Comparison of ENCODE assay signal across 8 mouse cellular contexts in genomic region chr8:123212321-123213117, GRCm38 (mm10). TPM values are rescaled to one million over a fixed set of nuclear protein-coding genes. Genes with fewer than 3 reads are reported as not detected.
DNase-seq lines count a peak whose midpoint lies in the region; ATAC-seq and TF ChIP-seq lines count a peak whose summit lies in the region.

Gene Chmp1a (minus strand): TSS chr8:123212763.
Gene Spata33 (plus strand): TSS chr8:123212832.

- peak within 1 kb of the TSS; percentile 89 for H3K4me3 ChIP-seq in ES-Bruce4 (ENCODE audit: low read depth, low read length)
- H3K4me3 ChIP-seq in forebrain, embryonic 11.5 days (ENCODE audit: low read depth, low read length) = peak within 1 kb of the TSS; percentile 94
- H3K4me3 ChIP-seq in heart, embryonic 16.5 days (ENCODE audit: low read length) = peak within 1 kb of the TSS; percentile 95
- peak within 1 kb of the TSS; percentile 98 for H3K4me3 ChIP-seq in liver, postnatal 0 days (ENCODE audit: low read depth, low read length)
- H3K4me3 ChIP-seq in neural tube, embryonic 13.5 days = peak within 1 kb of the TSS; percentile 97
- peak within 1 kb of the TSS; percentile 91 for H3K4me3 ChIP-seq in testis, adult 2 months (ENCODE audit: control insufficient read depth, low read depth, low read length)

- H3K9ac ChIP-seq in ES-Bruce4 (ENCODE audit: low read depth, poor library complexity, severe bottlenecking) = peak within 1 kb of the TSS; percentile 99
- H3K9ac ChIP-seq in forebrain, embryonic 11.5 days (ENCODE audit: low read length) = peak within 1 kb of the TSS; percentile 89
- peak within 1 kb of the TSS; percentile 97 for H3K9ac ChIP-seq in heart, embryonic 16.5 days (ENCODE audit: low read length)
- peak within 1 kb of the TSS; percentile 99 for H3K9ac ChIP-seq in liver, postnatal 0 days (replicated peaks)
- H3K9ac ChIP-seq in neural tube, embryonic 13.5 days = peak within 1 kb of the TSS; percentile 99

- TF ChIP-seq CTCF in ES-Bruce4 (IDR thresholded peaks at IDR 0.05; ENCODE audit: low read depth, low read length) = peak; percentile 59
- peak; percentile 73 for TF ChIP-seq CTCF in liver, postnatal 0 days (IDR thresholded peaks at IDR 0.05; ENCODE audit: low read depth)
- peak; percentile 51 for TF ChIP-seq CTCF in testis, adult 2 months (IDR thresholded peaks at IDR 0.05; ENCODE audit: control insufficient read depth, insufficient read depth, insufficient replicate concordance, low read depth, low read length)

- peak within 1 kb of the TSS; percentile 94 for H3K4me2 ChIP-seq in forebrain, embryonic 11.5 days (ENCODE audit: low read depth, low read length, severe bottlenecking)
- peak within 1 kb of the TSS; percentile 79 for H3K4me2 ChIP-seq in heart, embryonic 16.5 days (ENCODE audit: low read depth, low read length)
- peak within 1 kb of the TSS; percentile 92 for H3K4me2 ChIP-seq in liver, postnatal 0 days (ENCODE audit: low read depth, low read length)
- H3K4me2 ChIP-seq in neural tube, embryonic 13.5 days = peak within 1 kb of the TSS; percentile 92

- peak; percentile 27 for TF ChIP-seq POLR2A in ES-Bruce4 (IDR thresholded peaks at IDR 0.05; ENCODE audit: insufficient read depth, low read length)
- TF ChIP-seq POLR2A in testis, adult 2 months (IDR thresholded peaks at IDR 0.05; ENCODE audit: control insufficient read depth, low read depth, low read length) = peak; percentile 81

- peak; percentile 78 for DNase-seq in c-Kit-positive CD71-positive TER-119-negative erythroid progenitor cells, embryonic 14.5 days (ENCODE audit: low read depth)
- peak; percentile 99 for DNase-seq in forebrain, embryonic 11.5 days (ENCODE audit: low spot score)
- peak; percentile 96 to 98 for DNase-seq in kidney, postnatal 25 days
- DNase-seq in liver, postnatal 0 days = peak; percentile 98

- H3K27me3 ChIP-seq in ES-Bruce4 (ENCODE audit: control insufficient read depth, insufficient read depth, low read length, poor library complexity, severe bottlenecking) = no peaks in the 10 kb centered on the region
- H3K27me3 ChIP-seq in forebrain, embryonic 11.5 days (ENCODE audit: control insufficient read depth, insufficient read depth, low read length) = no peaks in the 10 kb centered on the region
- H3K27me3 ChIP-seq in heart, embryonic 16.5 days (ENCODE audit: control insufficient read depth, insufficient read depth, low read length) = no peaks in the 10 kb centered on the region
- no peaks in the 10 kb centered on the region for H3K27me3 ChIP-seq in liver, postnatal 0 days (ENCODE audit: insufficient read depth, low read length)
- H3K27me3 ChIP-seq in neural tube, embryonic 13.5 days = no peaks in the 10 kb centered on the region
- no peaks in the 10 kb centered on the region for H3K27me3 ChIP-seq in testis, adult 2 months (ENCODE audit: control insufficient read depth, insufficient read depth, low read length)

- TF ChIP-seq EP300 in ES-Bruce4 (IDR thresholded peaks at IDR 0.05; ENCODE audit: insufficient read depth, low read depth, low read length) = 0 out of 2 replicates have a peak, but pooled peaks have one; percentile 4
- TF ChIP-seq EP300 in liver, postnatal 0 days (IDR thresholded peaks at IDR 0.05; ENCODE audit: low read depth) = peak; percentile 42; the same call in 1 of the 2 replicates

- H3K4me1 ChIP-seq in ES-Bruce4 (ENCODE audit: control insufficient read depth, insufficient read depth, low read length) = no peaks in the 10 kb centered on the region
- H3K4me1 ChIP-seq in forebrain, embryonic 11.5 days (replicated peaks; ENCODE audit: control insufficient read depth, insufficient read depth, low read length) = peaks cover 13% of the 10 kb centered on the region; the same call in 1 of the 2 replicates
- H3K4me1 ChIP-seq in heart, embryonic 16.5 days (ENCODE audit: control insufficient read depth, insufficient read depth, low read length) = peaks cover 23% of the 10 kb centered on the region
- H3K4me1 ChIP-seq in liver, postnatal 0 days (ENCODE audit: insufficient read depth) = peaks cover 13% of the 10 kb centered on the region
- peaks cover 26% of the 10 kb centered on the region for H3K4me1 ChIP-seq in neural tube, embryonic 13.5 days (replicated peaks)
- H3K4me1 ChIP-seq in testis, adult 2 months (ENCODE audit: control insufficient read depth, insufficient read depth, low read length) = peaks cover 3% of the 10 kb centered on the region

- WGBS in forebrain, embryonic 11.5 days = 1% methylated on average over 76 of the region's 76 CpGs
- WGBS in heart, embryonic 16.5 days = under 1% methylated on average over 76 of the region's 76 CpGs
- WGBS in liver, postnatal 0 days (ENCODE audit: insufficient replicate concordance) = under 1% methylated on average over 76 of the region's 76 CpGs
- WGBS in neural tube, embryonic 13.5 days = under 1% methylated on average over 61 of the region's 76 CpGs

- peak within 1 kb of the TSS; percentile 10; the same call in 1 of the 2 replicates for H3K27ac ChIP-seq in ES-Bruce4 (ENCODE audit: insufficient read depth, low read length)
- peak within 1 kb of the TSS; percentile 9; the same call in 1 of the 2 replicates for H3K27ac ChIP-seq in forebrain, embryonic 11.5 days (ENCODE audit: low read depth, low read length)
- peak within 1 kb of the TSS; percentile 56; the same call in 1 of the 2 replicates for H3K27ac ChIP-seq in heart, embryonic 16.5 days (ENCODE audit: low read length)
- peak within 1 kb of the TSS; percentile 86 for H3K27ac ChIP-seq in liver, postnatal 0 days (ENCODE audit: low read depth)
- H3K27ac ChIP-seq in neural tube, embryonic 13.5 days (replicated peaks) = peak within 1 kb of the TSS; percentile 69
- H3K27ac ChIP-seq in testis, adult 2 months (ENCODE audit: control insufficient read depth, insufficient read depth, low read depth, low read length) = peak within 1 kb of the TSS; percentile 92

- ATAC-seq in forebrain, embryonic 11.5 days (replicated peaks; ENCODE audit: low FRiP score) = peak; percentile 98
- peak; percentile 92 for ATAC-seq in heart, embryonic 16.5 days (replicated peaks; ENCODE audit: extremely low read depth, insufficient read depth, low FRiP score)
- ATAC-seq in liver, postnatal 0 days = peak; percentile 95
- peak; percentile 94 for ATAC-seq in neural tube, embryonic 13.5 days (ENCODE audit: low read depth)

- peaks cover 4% of the 10 kb centered on the region; the same call in 1 of the 2 replicates for H3K36me3 ChIP-seq in ES-Bruce4 (ENCODE audit: control insufficient read depth, insufficient read depth, low read length, poor library complexity, severe bottlenecking)
- H3K36me3 ChIP-seq in forebrain, embryonic 11.5 days (ENCODE audit: control insufficient read depth, insufficient read depth, low read length) = peaks cover 2% of the 10 kb centered on the region; the same call in 1 of the 2 replicates
- H3K36me3 ChIP-seq in heart, embryonic 16.5 days (ENCODE audit: control insufficient read depth, insufficient read depth) = peaks cover 16% of the 10 kb centered on the region
- peaks cover 28% of the 10 kb centered on the region for H3K36me3 ChIP-seq in liver, postnatal 0 days (replicated peaks; ENCODE audit: insufficient read depth, low read length)
- H3K36me3 ChIP-seq in neural tube, embryonic 13.5 days = peaks cover 31% of the 10 kb centered on the region
- peaks cover 4% of the 10 kb centered on the region for H3K36me3 ChIP-seq in testis, adult 2 months (ENCODE audit: control insufficient read depth, insufficient read depth, low read length)

- H3K9me3 ChIP-seq in ES-Bruce4 (replicated peaks; ENCODE audit: control insufficient read depth, insufficient read depth, low read length, poor library complexity, severe bottlenecking) = no peaks in the 10 kb centered on the region
- H3K9me3 ChIP-seq in forebrain, embryonic 11.5 days (ENCODE audit: control insufficient read depth, low read length) = no peaks in the 10 kb centered on the region
- no peaks in the 10 kb centered on the region for H3K9me3 ChIP-seq in heart, embryonic 16.5 days (replicated peaks; ENCODE audit: control insufficient read depth, low read length)
- H3K9me3 ChIP-seq in liver, postnatal 0 days (ENCODE audit: low read length) = no peaks in the 10 kb centered on the region
- no peaks in the 10 kb centered on the region for H3K9me3 ChIP-seq in neural tube, embryonic 13.5 days

RNA-seq across cellular contexts. Expression of gene Chmp1a, which starts in this region (rescaled TPM):
- 64.1 and 66.0 TPM in 2 replicates for polyA plus RNA-seq in ES-Bruce4 (2011; ENCODE audit: insufficient read depth, insufficient read length, low read depth, missing spikeins)
- 117 and 126 TPM in 2 replicates for polyA plus RNA-seq in forebrain, embryonic 11.5 days (2014; fragmentation: Nextera tagmentation; extraction: Ambion mirVana)
- 108 and 114 TPM in 2 replicates for polyA plus RNA-seq in heart, embryonic 16.5 days (2015; fragmentation: Nextera tagmentation; extraction: Ambion mirVana)
- 57.5 and 60.0 TPM in 2 replicates for polyA plus RNA-seq in liver, postnatal 0 days (2015; fragmentation: Nextera tagmentation; extraction: Ambion mirVana)
- polyA plus RNA-seq in neural tube, embryonic 13.5 days (2015; fragmentation: Nextera tagmentation; extraction: Ambion mirVana) = 164 and 175 TPM in 2 replicates
- polyA plus RNA-seq in testis, adult 2 months (2012; rRNA removed) = 98.1 and 98.4 TPM in 2 replicates

RNA-seq across cellular contexts. Expression of gene Spata33, which starts in this region (rescaled TPM):
- polyA plus RNA-seq in ES-Bruce4 (2011; ENCODE audit: insufficient read depth, insufficient read length, low read depth, missing spikeins) = 1.8 TPM in 2 replicates
- polyA plus RNA-seq in forebrain, embryonic 11.5 days (2014; fragmentation: Nextera tagmentation; extraction: Ambion mirVana) = 5.9 and 6.0 TPM in 2 replicates
- 4.5 and 5.0 TPM in 2 replicates for polyA plus RNA-seq in heart, embryonic 16.5 days (2015; fragmentation: Nextera tagmentation; extraction: Ambion mirVana)
- 0.32 and 0.66 TPM in 2 replicates for polyA plus RNA-seq in liver, postnatal 0 days (2015; fragmentation: Nextera tagmentation; extraction: Ambion mirVana)
- polyA plus RNA-seq in neural tube, embryonic 13.5 days (2015; fragmentation: Nextera tagmentation; extraction: Ambion mirVana) = 7.6 and 7.7 TPM in 2 replicates
- polyA plus RNA-seq in testis, adult 2 months (2012; rRNA removed) = 921 and 929 TPM in 2 replicates

Comparison
In these comparisons a context has a peak if more than half of its experiments do, and no peak if none do; other contexts are left out.
1. Peak in every context shown above with its lines: DNase-seq, ATAC-seq, H3K4me3 ChIP-seq and H3K27ac ChIP-seq.
2. RNA of gene Spata33 (polyA plus RNA-seq): 921 to 929 TPM in testis, adult 2 months; 7.6 to 7.7 TPM in neural tube, embryonic 13.5 days, 5.9 to 6.0 TPM in forebrain, embryonic 11.5 days, 4.5 to 5.0 TPM in heart, embryonic 16.5 days, 1.8 TPM in ES-Bruce4 and 0.32 to 0.66 TPM in liver, postnatal 0 days; every median in the first group is over 100 times any median in the second.
3. H3K27ac ChIP-seq: peak in every context shown above with its lines; median percentile 92 in testis, adult 2 months; 86 in liver, postnatal 0 days; 69 in neural tube, embryonic 13.5 days; 56 in heart, embryonic 16.5 days; 10 in ES-Bruce4; 9 in forebrain, embryonic 11.5 days.